Mouse (Mus musculus) midbrain, embryonic 13.5 days (tissue): ENCODE data around the gene Aplnr. TPM values are rescaled to one million over a fixed set of nuclear protein-coding genes. Genes with fewer than 3 reads are reported as not detected.
A peak's percentile ranks its signal among the peaks of the same experiment; 100 is the strongest.

Experiments used
- ATAC-seq: fragments of 200-750 bp; cut with Nextera tagmentation; 2 replicates; pipeline ENCODE4 v1.8.0; 2017; ENCODE audit warnings: mild to moderate bottlenecking, moderate TSS enrichment, moderate library complexity
- H3K27ac ChIP-seq: fragments of 300-500 bp; sonication (generic); 2 replicates; pipeline ENCODE4 v1.5.1; 2015; ENCODE audit warnings: inconsistent platforms, mild to moderate bottlenecking, moderate library complexity
- H3K27me3 ChIP-seq: fragments of 300-500 bp; sonication (generic); 2 replicates; pipeline ENCODE4 v1.6.1; 2015; ENCODE audit warnings: mild to moderate bottlenecking, inconsistent platforms
- H3K36me3 ChIP-seq: fragments of 300-500 bp; sonication (generic); 2 replicates; pipeline ENCODE4 v1.6.1; 2015; ENCODE audit warnings: mild to moderate bottlenecking, inconsistent platforms
- H3K4me1 ChIP-seq: fragments of 300-500 bp; sonication (generic); replicated peaks from 2 replicates; pipeline ENCODE4 v1.6.1; 2015; ENCODE audit warnings: inconsistent platforms
- H3K4me2 ChIP-seq: fragments of 300-500 bp; sonication (generic); replicated peaks from 2 replicates; pipeline ENCODE4 v1.6.1; 2015; ENCODE audit warnings: moderate library complexity, mild to moderate bottlenecking, inconsistent platforms
- H3K4me3 ChIP-seq: fragments of 300-500 bp; sonication (generic); replicated peaks from 2 replicates; pipeline ENCODE4 v1.5.1; 2015; ENCODE audit warnings: mild to moderate bottlenecking, inconsistent platforms
- H3K9ac ChIP-seq: fragments of 300-500 bp; sonication (generic); replicated peaks from 2 replicates; pipeline ENCODE4 v1.6.1; 2015; ENCODE audit warnings: mild to moderate bottlenecking, inconsistent platforms
- H3K9me3 ChIP-seq: fragments of 300-500 bp; sonication (generic); 2 replicates; pipeline ENCODE4 v1.6.1; 2016; ENCODE audit warnings: mild to moderate bottlenecking, inconsistent platforms
- WGBS: fragments of 180-500 bp; shearing (Covaris S2); methylation state at CpG from one replicate; pipeline ENCODE4 v1.1.7; 2015; 5-methylcytosine and 5-hydroxymethylcytosine counted together
- polyA plus RNA-seq: library from polyadenylated mRNA; unstranded; fragments of >200 nt; fragmentation: Nextera tagmentation; extraction: Ambion mirVana; gene quantifications from 2 replicates; pipeline ENCODE4 v1.2.1, GENCODE M21; 2015

Gene Aplnr
- polyA plus RNA-seq, 1 experiment from 2014 or later, result 21.0 TPM

DNA sequence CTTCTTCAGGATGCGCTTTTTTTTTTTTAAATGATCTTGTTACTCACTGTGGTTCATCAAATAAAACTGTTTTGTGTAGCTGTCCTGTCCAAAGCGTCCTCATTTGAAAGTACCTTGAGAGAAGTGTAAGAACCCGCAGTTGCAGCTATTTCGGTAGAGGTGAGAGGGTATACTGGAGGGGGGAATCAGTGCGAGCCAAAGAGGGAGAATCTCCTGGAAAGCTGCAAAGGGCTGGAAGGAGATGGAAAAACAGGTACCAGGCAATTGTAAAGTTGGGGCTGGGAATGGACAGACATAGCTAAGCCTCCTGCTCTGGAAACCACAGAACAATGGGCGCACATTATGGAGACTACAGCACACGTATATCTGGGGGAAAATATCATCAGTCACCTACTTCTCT is 3.8 kb downstream of the Aplnr start:
- Histone ChIP-seq H3K36me3 (no peaks in the 10 kb centered on the region), H3K9me3 (no peaks in the 10 kb centered on the region), H3K4me2 (no peak overlapping the region), H3K4me3 (no peak overlapping the region), H3K27me3 (no peaks in the 10 kb centered on the region), H3K27ac (no peak overlapping the region), H3K4me1 (no peaks in the 10 kb centered on the region), H3K9ac (no peak overlapping the region)
- ATAC-seq, result no peak
- 79% methylated on average over 7 of the region's 7 CpGs for WGBS

GRCm38 (mm10) chr2:85140833-85141232 is 4.8 kb downstream of the Aplnr start:
- H3K36me3 ChIP-seq, result no peaks in the 10 kb centered on the region
- no peaks in the 10 kb centered on the region for H3K9me3 ChIP-seq
- ATAC-seq, result no peak
- no peak overlapping the region for H3K9ac ChIP-seq
- no peaks in the 10 kb centered on the region for H3K4me1 ChIP-seq
- H3K4me3 ChIP-seq, result no peak overlapping the region
- no peak overlapping the region for H3K4me2 ChIP-seq
- no peak overlapping the region for H3K27ac ChIP-seq
- H3K27me3 ChIP-seq, result no peaks in the 10 kb centered on the region

DNA sequence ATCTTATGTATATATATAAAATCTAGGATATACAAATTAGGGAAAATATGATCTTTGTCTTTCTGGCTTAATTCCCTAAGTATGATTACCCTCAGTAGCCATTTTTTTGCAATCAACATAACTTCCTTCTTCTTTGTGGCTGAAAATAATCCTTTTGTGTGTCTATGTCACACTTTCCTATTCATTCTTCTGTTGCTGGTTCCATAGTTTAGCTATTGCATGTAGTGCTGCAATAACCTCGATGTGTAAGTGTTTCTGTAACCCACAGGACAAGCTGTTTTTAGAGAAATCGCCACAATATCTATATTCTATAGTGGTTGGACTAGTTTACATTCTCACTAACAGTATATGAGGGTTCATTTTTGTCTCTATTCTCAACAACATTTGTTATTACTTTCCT is 8.9 kb downstream of the Aplnr start:
- WGBS, result 80% methylated on average over 2 of the region's 2 CpGs
- no peaks in the 10 kb centered on the region for H3K4me1 ChIP-seq
- no peaks in the 10 kb centered on the region for H3K27me3 ChIP-seq
- no peak overlapping the region for H3K9ac ChIP-seq
- ATAC-seq, result no peak
- no peak overlapping the region for H3K4me3 ChIP-seq
- H3K36me3 ChIP-seq, result no peaks in the 10 kb centered on the region
- no peaks in the 10 kb centered on the region for H3K9me3 ChIP-seq
- no peak overlapping the region for H3K27ac ChIP-seq
- H3K4me2 ChIP-seq, result no peak overlapping the region

DNA sequence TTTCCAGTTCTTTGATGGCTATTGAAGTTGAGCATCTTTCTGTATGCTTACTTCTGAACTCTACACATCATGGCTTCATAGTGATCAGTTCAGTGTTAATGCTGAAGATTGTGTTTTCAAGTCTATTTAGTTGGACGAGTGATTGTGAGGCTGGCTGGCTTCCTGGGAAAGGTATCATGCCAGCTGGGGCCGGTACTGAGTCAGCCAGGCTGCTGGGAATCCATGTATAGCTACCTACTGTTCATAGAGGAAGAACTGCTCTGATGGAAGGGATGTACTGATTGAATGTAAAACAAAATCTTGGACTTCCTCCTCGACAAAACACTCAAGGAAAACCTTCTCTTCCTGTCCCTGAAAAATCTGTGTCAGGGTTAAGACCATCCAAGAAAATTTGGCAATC is 9.3 kb downstream of the Aplnr start:
- H3K9me3 ChIP-seq, result no peaks in the 10 kb centered on the region
- no peak for ATAC-seq
- WGBS, result 73% methylated on average over 3 of the region's 3 CpGs

GRCm38 (mm10) chr2:85147481-85147880 is 11.5 kb downstream of the Aplnr start:
- no peak overlapping the region for H3K9ac ChIP-seq
- H3K4me1 ChIP-seq, result no peaks in the 10 kb centered on the region
- no peaks in the 10 kb centered on the region for H3K9me3 ChIP-seq
- no peak overlapping the region for H3K4me2 ChIP-seq
- 93% methylated on average over 2 of the region's 2 CpGs for WGBS
- no peak overlapping the region for H3K4me3 ChIP-seq
- H3K36me3 ChIP-seq, result no peaks in the 10 kb centered on the region
- no peak for ATAC-seq
- H3K27ac ChIP-seq, result no peak overlapping the region
- no peaks in the 10 kb centered on the region for H3K27me3 ChIP-seq

More for the DNA sequence above, 9.3 kb downstream of the Aplnr start:
- Histone ChIP-seq H3K36me3 (no peaks in the 10 kb centered on the region), H3K27me3 (no peaks in the 10 kb centered on the region), H3K9ac (no peak overlapping the region), H3K4me2 (no peak overlapping the region), H3K4me1 (no peaks in the 10 kb centered on the region), H3K4me3 (no peak overlapping the region), H3K27ac (no peak overlapping the region)

- Histone ChIP-seq H3K27me3 (no peaks in the 10 kb centered on the region), H3K36me3 (no peaks in the 10 kb centered on the region), H3K4me2 (no peak overlapping the region), H3K4me3 (no peak overlapping the region), H3K4me1 (no peaks in the 10 kb centered on the region), H3K27ac (no peak overlapping the region), H3K9ac (no peak overlapping the region), H3K9me3 (no peaks in the 10 kb centered on the region)
- WGBS, result 82% methylated on average over 1 of the region's 1 CpGs
- no peak for ATAC-seq
These were observed 14.3 kb downstream of the Aplnr start for GRCm38 (mm10) chr2:85150373-85150772.

- no peaks in the 10 kb centered on the region for H3K9me3 ChIP-seq
- ATAC-seq, result no peak
These were observed 15.2 kb downstream of the Aplnr start for GRCm38 (mm10) chr2:85151233-85151632.

GRCm38 (mm10) chr2:85155334-85155733 is 19.3 kb downstream of the Aplnr start:
- H3K4me1 ChIP-seq, result peaks cover under 1% of the 10 kb centered on the region
- H3K27me3 ChIP-seq, result no peaks in the 10 kb centered on the region
- no peak overlapping the region for H3K4me2 ChIP-seq
- WGBS, result 81% methylated on average over 9 of the region's 9 CpGs
- no peak for ATAC-seq
- H3K9me3 ChIP-seq, result no peaks in the 10 kb centered on the region
- no peak overlapping the region for H3K4me3 ChIP-seq
- no peak overlapping the region for H3K9ac ChIP-seq
- H3K36me3 ChIP-seq, result no peaks in the 10 kb centered on the region
- no peak overlapping the region for H3K27ac ChIP-seq

More at GRCm38 (mm10) chr2:85151233-85151632, 15.2 kb downstream of the Aplnr start:
- Histone ChIP-seq H3K27me3 (no peaks in the 10 kb centered on the region), H3K4me2 (no peak overlapping the region), H3K4me1 (no peaks in the 10 kb centered on the region), H3K27ac (no peak overlapping the region), H3K9ac (no peak overlapping the region), H3K36me3 (no peaks in the 10 kb centered on the region), H3K4me3 (no peak overlapping the region)
- WGBS, result 91% methylated on average over 2 of the region's 2 CpGs

DNA sequence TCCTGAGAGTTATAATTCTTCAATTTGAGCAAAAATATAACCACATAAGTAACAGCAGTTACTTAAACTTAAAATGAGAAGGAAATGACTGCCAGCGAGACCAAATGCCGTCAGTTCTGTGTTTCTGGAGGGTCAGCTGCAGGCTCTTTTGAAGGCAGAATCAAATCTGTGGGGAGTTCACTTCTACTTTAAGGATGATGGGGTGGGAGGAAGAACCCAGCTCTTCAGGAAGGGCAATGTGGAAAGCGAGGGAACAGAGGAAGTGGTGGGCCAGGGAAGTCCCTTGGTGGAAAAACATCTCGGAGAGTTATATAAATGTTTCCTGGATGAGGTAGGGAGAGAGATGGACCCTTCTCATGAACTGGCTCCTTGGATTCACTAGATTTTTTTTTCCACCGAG is 20.1 kb downstream of the Aplnr start:
- WGBS, result 87% methylated on average over 5 of the region's 5 CpGs
- no peak overlapping the region for H3K4me2 ChIP-seq
- H3K9me3 ChIP-seq, result no peaks in the 10 kb centered on the region
- H3K4me1 ChIP-seq, result peaks cover 9% of the 10 kb centered on the region
- H3K4me3 ChIP-seq, result no peak overlapping the region
- H3K27ac ChIP-seq, result no peak overlapping the region
- H3K36me3 ChIP-seq, result no peaks in the 10 kb centered on the region
- H3K27me3 ChIP-seq, result no peaks in the 10 kb centered on the region
- H3K9ac ChIP-seq, result no peak overlapping the region
- ATAC-seq, result no peak

DNA sequence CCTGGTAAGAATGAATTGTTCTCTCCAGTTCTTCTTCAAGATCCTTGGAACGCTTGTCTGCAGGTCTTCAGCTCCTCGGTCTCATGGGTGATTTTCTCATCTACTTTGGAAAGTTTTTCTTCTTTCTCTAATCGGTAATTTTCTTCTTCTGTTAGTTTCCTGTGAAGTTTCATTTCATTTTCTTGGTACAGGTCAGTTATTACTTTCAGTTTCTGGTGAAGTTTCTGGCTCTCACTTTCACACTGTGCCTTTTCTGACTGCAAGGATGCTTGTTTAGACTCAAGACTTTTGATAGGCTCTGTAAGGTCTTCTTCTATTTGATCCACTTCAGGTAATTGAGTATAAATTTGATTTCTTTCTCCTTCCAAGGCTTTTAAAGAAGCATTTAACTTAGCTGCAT is 21.4 kb downstream of the Aplnr start:
- no peaks in the 10 kb centered on the region for H3K9me3 ChIP-seq
- no peak overlapping the region for H3K4me3 ChIP-seq
- ATAC-seq, result no peak
- H3K4me2 ChIP-seq, result no peak overlapping the region
- H3K36me3 ChIP-seq, result no peaks in the 10 kb centered on the region
- 87% methylated on average over 3 of the region's 3 CpGs for WGBS
- H3K4me1 ChIP-seq, result peaks cover 19% of the 10 kb centered on the region
- H3K27me3 ChIP-seq, result no peaks in the 10 kb centered on the region
- H3K9ac ChIP-seq, result no peak overlapping the region
- H3K27ac ChIP-seq, result no peak overlapping the region

DNA sequence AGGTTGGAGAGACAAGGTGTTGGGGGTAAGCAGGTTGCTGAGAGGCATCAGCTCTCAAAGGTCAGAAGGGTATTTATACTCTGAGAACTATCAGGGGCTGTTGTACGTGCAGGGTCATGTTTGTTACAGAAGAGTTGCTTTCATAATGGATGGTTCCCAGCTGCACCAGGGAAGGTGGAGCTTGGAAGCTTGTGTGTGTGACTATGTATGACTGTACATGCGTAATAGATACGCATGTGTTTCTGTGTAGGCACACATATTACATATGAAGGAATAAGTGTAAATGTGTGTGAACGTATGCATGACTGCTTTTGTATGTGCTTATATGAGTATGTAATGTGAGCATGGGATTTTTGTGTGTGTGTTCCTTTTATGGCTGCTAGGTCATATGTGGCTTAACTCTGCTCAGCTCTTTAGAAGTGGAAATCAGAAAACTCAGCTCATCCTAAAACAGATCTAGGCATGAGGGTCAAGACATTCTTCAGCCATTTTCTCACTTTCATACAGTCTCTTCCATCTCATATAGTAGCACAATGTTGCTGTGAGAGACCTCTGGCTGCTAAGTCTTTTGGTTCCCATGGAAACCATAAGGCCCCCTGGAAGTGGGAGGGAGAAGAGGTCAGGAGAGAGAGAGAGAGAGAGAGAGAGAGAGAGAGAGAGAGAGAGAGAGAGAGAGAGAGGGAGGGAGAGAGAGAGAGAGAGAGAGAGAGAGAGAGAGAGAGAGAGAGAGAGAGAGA is 25.0 kb downstream of the Aplnr start:
- 77% methylated on average over 4 of the region's 4 CpGs for WGBS
- H3K9ac ChIP-seq, result no peak overlapping the region
- ATAC-seq, result peak; percentile 83

GRCm38 (mm10) chr2:85161638-85162093 is 25.6 kb downstream of the Aplnr start:
- peak; percentile 68 for ATAC-seq
- H3K4me3 ChIP-seq, result no peak overlapping the region
- H3K9me3 ChIP-seq, result no peaks in the 10 kb centered on the region
- H3K4me2 ChIP-seq, result no peak overlapping the region
- H3K36me3 ChIP-seq, result no peaks in the 10 kb centered on the region
- H3K27ac ChIP-seq, result peak overlapping the region; percentile 68
- peaks cover 19% of the 10 kb centered on the region for H3K4me1 ChIP-seq
- 20% methylated on average over 1 of the region's 1 CpGs for WGBS
- H3K9ac ChIP-seq, result no peak overlapping the region
- H3K27me3 ChIP-seq, result no peaks in the 10 kb centered on the region

More for the DNA sequence above, 25.0 kb downstream of the Aplnr start:
- Histone ChIP-seq H3K36me3 (no peaks in the 10 kb centered on the region), H3K4me1 (peaks cover 19% of the 10 kb centered on the region), H3K9me3 (no peaks in the 10 kb centered on the region), H3K27ac (peak overlapping the region; percentile 68), H3K4me2 (no peak overlapping the region), H3K4me3 (no peak overlapping the region), H3K27me3 (no peaks in the 10 kb centered on the region)
